Mouse (Mus musculus) left cerebral cortex, postnatal 10 days (tissue): ENCODE measurements around the gene Tldc1. TPM values are rescaled to one million over a fixed set of nuclear protein-coding genes. Genes with fewer than 3 reads are reported as not detected.
A peak's percentile ranks its signal among the peaks of the same experiment; 100 is the strongest.

Experiments used
- DNase-seq, 2 experiments: peaks; one replicate each; pipeline ENCODE4 v3.0.0; 2021 to 2022; ENCODE audit warnings: low spot score in 2 of 2, mixed read lengths in 1 of 2; ENCODE audit errors: extremely low spot score in 1 of 2
- intact Hi-C: fragments of 180-260 bp; cut with DNase I; formaldehyde crosslinking; loops from one replicate; pipeline ENCODE4 v1.15.1; 2025
- total RNA-seq, 2 experiments: library from RNA; stranded (reverse); gene quantifications; 2 replicates each; pipeline ENCODE4 v1.2.3; 2021

The Tldc1 gene
- total RNA-seq, 2 experiments from 2014 or later: 14.2 to 15.9 TPM

GRCm38 (mm10) chr8:119782715-119783114 is 4.5 kb upstream of the Tldc1 start:
- intact Hi-C loops: loop anchor here (10.0 kb wide), 1 partner anchor 142 kb away; no protein-coding TSS in a partner anchor
- peak; percentile 84 to 85 for DNase-seq

GRCm38 (mm10) chr8:119781086-119781840 is 3.0 kb upstream of the Tldc1 start:
- intact Hi-C loops: loop anchor here (10.0 kb wide), 1 partner anchor 144 kb away; no protein-coding TSS in a partner anchor
- peak in 1 of 2 experiments; percentile 40 for DNase-seq

- intact Hi-C loops: loop anchor here (10.0 kb wide), 1 partner anchor 144 kb away; no protein-coding TSS in a partner anchor
- peak in 1 of 2 experiments; percentile 56 for DNase-seq
Measured at GRCm38 (mm10) chr8:119780402-119781049, 2.3 kb upstream of the Tldc1 start.

GRCm38 (mm10) chr8:119779013-119779737 is 959 bp upstream of the Tldc1 start:
- peak; percentile 87 for DNase-seq
- intact Hi-C loops: loop anchor here (1.0 to 10.0 kb wide), 2 partner anchors 93 to 334 kb away; partner anchors contain the start of gene Necab2

- DNase-seq: peak in 1 of 2 experiments; percentile 68
- intact Hi-C loops: loop anchor here (10.0 kb wide), 1 partner anchor 333 kb away; the partner anchor contains the start of gene Necab2
Measured at GRCm38 (mm10) chr8:119777765-119778164, 451 bp downstream of the Tldc1 start.

- no peak for DNase-seq
- intact Hi-C loops: loop anchor here (10.0 kb wide), 1 partner anchor 332 kb away; the partner anchor contains the start of gene Necab2
Measured at GRCm38 (mm10) chr8:119776668-119777245, 1.5 kb downstream of the Tldc1 start.

GRCm38 (mm10) chr8:119765761-119766444 is 12.3 kb downstream of the Tldc1 start:
- no peak for DNase-seq
- intact Hi-C loops: no loop called here

- intact Hi-C loops: no loop called here
Measured at GRCm38 (mm10) chr8:119765311-119765710, 12.9 kb downstream of the Tldc1 start.

GRCm38 (mm10) chr8:119762226-119763220 is 15.7 kb downstream of the Tldc1 start:
- intact Hi-C loops: no loop called here
- no peak for DNase-seq

More at GRCm38 (mm10) chr8:119765311-119765710, 12.9 kb downstream of the Tldc1 start:
- DNase-seq: no peak

GRCm38 (mm10) chr8:119761692-119762091 is 16.5 kb downstream of the Tldc1 start:
- intact Hi-C loops: no loop called here
- no peak for DNase-seq

- intact Hi-C loops: no loop called here
- no peak for DNase-seq
Measured at GRCm38 (mm10) chr8:119756538-119756937, 21.7 kb downstream of the Tldc1 start.

- intact Hi-C loops: no loop called here
- DNase-seq: no peak
Measured at GRCm38 (mm10) chr8:119756147-119756461, 22.1 kb downstream of the Tldc1 start.

GRCm38 (mm10) chr8:119755238-119756146 is 22.7 kb downstream of the Tldc1 start:
- intact Hi-C loops: no loop called here
- DNase-seq: no peak

- no peak for DNase-seq
- intact Hi-C loops: loop anchor here (5.0 kb wide), 1 partner anchor 47 kb away; no protein-coding TSS in a partner anchor
Measured at GRCm38 (mm10) chr8:119744604-119745003, 33.6 kb downstream of the Tldc1 start.

- intact Hi-C loops: loop anchor here (5.0 kb wide), 1 partner anchor 46 kb away; no protein-coding TSS in a partner anchor
- peak in 1 of 2 experiments; percentile 75 for DNase-seq
Measured at GRCm38 (mm10) chr8:119743291-119744026, 34.8 kb downstream of the Tldc1 start.
